16 mouse cellular contexts compared by ENCODE assay signal in the genomic region with DNA sequence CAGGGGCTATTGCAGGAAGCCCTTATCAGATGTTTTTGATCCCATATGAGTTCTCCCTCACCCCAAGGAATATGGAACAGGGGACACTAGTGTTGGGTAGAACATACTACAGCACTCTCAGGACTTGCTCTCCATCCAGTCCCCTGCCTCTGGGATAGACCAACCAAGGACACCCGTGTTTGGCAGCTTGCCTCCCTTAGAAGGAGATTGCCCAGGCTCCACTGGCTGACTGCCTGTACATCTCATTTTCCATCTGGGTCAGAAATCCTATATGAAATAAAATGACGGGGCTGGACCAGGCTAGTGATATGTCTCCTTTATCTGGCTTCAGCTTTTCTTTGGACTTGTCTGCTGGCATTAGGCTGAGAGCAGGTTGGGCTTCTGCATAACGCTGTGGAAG. TPM values are rescaled to one million over a fixed set of nuclear protein-coding genes. Genes with fewer than 3 reads are reported as not detected.
DNase-seq lines count a peak whose midpoint lies in the region; ATAC-seq and TF ChIP-seq lines count a peak whose summit lies in the region.
"Had no signal": no experiment of that assay in that cellular context is flagged by ENCODE, and none has a peak within 500 bp of the region (broad histone marks: within the 10 kb centered on the region; RNA-seq: fewer than 3 reads in every experiment).

No protein-coding gene starts in this region.

- H3K27me3 ChIP-seq in heart, postnatal 0 days (ENCODE audit: control insufficient read depth, insufficient read depth, low read length) = no peaks in the 10 kb centered on the region
- no peaks in the 10 kb centered on the region for H3K27me3 ChIP-seq in heart, embryonic 11.5 days (ENCODE audit: control insufficient read depth, insufficient read depth, low read length)
- H3K27me3 ChIP-seq: stomach, embryonic 15.5 days had no signal

- TF ChIP-seq POLR2A in cortical plate, adult 2 months (IDR thresholded peaks at IDR 0.05; ENCODE audit: extremely low read depth, insufficient read depth, low read length) = no peak

- WGBS in heart, postnatal 0 days = 33% methylated on average over 3 of the region's 3 CpGs
- 61% methylated on average over 3 of the region's 3 CpGs for WGBS in heart, embryonic 11.5 days (ENCODE audit: insufficient replicate concordance)

- no peak overlapping the region for H3K4me2 ChIP-seq in heart, postnatal 0 days (ENCODE audit: low read depth, low read length)
- no peak overlapping the region for H3K4me2 ChIP-seq in heart, embryonic 11.5 days
- H3K4me2 ChIP-seq: liver, embryonic 12.5 days; stomach, embryonic 15.5 days had no signal

- no peak for TF ChIP-seq CTCF in heart, postnatal 0 days (IDR thresholded peaks at IDR 0.05; ENCODE audit: low read depth)
- TF ChIP-seq CTCF in cortical plate, adult 2 months (IDR thresholded peaks at IDR 0.05; ENCODE audit: extremely low read depth, insufficient read depth, low read length) = no peak

- DNase-seq in heart, postnatal 0 days (ENCODE audit: low spot score) = peak; percentile 51
- peak; percentile 31 for DNase-seq in ovary, postnatal 36 days (ENCODE audit: low spot score)
- DNase-seq in ovary, adult 18-20 months (ENCODE audit: low spot score) = no peak
- DNase-seq in cerebellum, adult 18-20 months = peak; percentile 67 to 68
- no peak for DNase-seq in urinary bladder, adult 2 months (ENCODE audit: low spot score)
- DNase-seq in gastrocnemius, postnatal 14 days = no peak
- DNase-seq: lung, postnatal 14 days; thymus, postnatal 25 days had no signal

- H3K27ac ChIP-seq in heart, postnatal 0 days (ENCODE audit: low read depth) = no peak overlapping the region
- no peak overlapping the region for H3K27ac ChIP-seq in heart, embryonic 11.5 days (ENCODE audit: low read depth, low read length)
- peak overlapping the region; percentile 57 for H3K27ac ChIP-seq in cortical plate, adult 2 months (ENCODE audit: insufficient read depth, low read length)
- H3K27ac ChIP-seq: liver, embryonic 12.5 days; stomach, embryonic 15.5 days had no signal

- peaks cover 35% of the 10 kb centered on the region for H3K4me1 ChIP-seq in heart, postnatal 0 days (ENCODE audit: control insufficient read depth, insufficient read depth)
- peaks cover 17% of the 10 kb centered on the region for H3K4me1 ChIP-seq in heart, embryonic 11.5 days (ENCODE audit: control insufficient read depth, insufficient read depth, low read length)
- peaks cover 14% of the 10 kb centered on the region for H3K4me1 ChIP-seq in cortical plate, adult 2 months (ENCODE audit: control insufficient read depth, insufficient read depth, low read length)
- H3K4me1 ChIP-seq: liver, embryonic 12.5 days; stomach, embryonic 15.5 days had no signal

- no peak overlapping the region for H3K9ac ChIP-seq in heart, postnatal 0 days (replicated peaks; ENCODE audit: low read depth, low read length)
- no peak overlapping the region for H3K9ac ChIP-seq in heart, embryonic 11.5 days (ENCODE audit: low read depth, low read length)
- H3K9ac ChIP-seq: liver, embryonic 12.5 days; stomach, embryonic 15.5 days had no signal

- TF ChIP-seq EP300 in heart, postnatal 0 days (IDR thresholded peaks at IDR 0.05; ENCODE audit: low read depth) = no peak

- no peak overlapping the region for H3K4me3 ChIP-seq in heart, postnatal 0 days (ENCODE audit: low read depth, low read length)
- H3K4me3 ChIP-seq in heart, embryonic 11.5 days (ENCODE audit: low read depth, low read length) = no peak overlapping the region
- H3K4me3 ChIP-seq in cortical plate, adult 2 months (ENCODE audit: insufficient read depth, low read length) = no peak overlapping the region
- H3K4me3 ChIP-seq: liver, embryonic 12.5 days; myocyte; stomach, embryonic 15.5 days had no signal

- no peaks in the 10 kb centered on the region for H3K9me3 ChIP-seq in heart, postnatal 0 days (replicated peaks; ENCODE audit: control insufficient read depth, low read length)
- no peaks in the 10 kb centered on the region for H3K9me3 ChIP-seq in heart, embryonic 11.5 days (replicated peaks; ENCODE audit: control insufficient read depth, low read length)
- H3K9me3 ChIP-seq: liver, embryonic 12.5 days; midbrain, embryonic 10.5 days; stomach, embryonic 15.5 days had no signal

- no peaks in the 10 kb centered on the region for H3K36me3 ChIP-seq in heart, postnatal 0 days (replicated peaks; ENCODE audit: control insufficient read depth, insufficient read depth, low read length)
- no peaks in the 10 kb centered on the region for H3K36me3 ChIP-seq in heart, embryonic 11.5 days (ENCODE audit: control insufficient read depth, insufficient read depth, low read length)
- H3K36me3 ChIP-seq: liver, embryonic 12.5 days; midbrain, embryonic 10.5 days; stomach, embryonic 15.5 days had no signal

- intact Hi-C loops in gastrocnemius, postnatal 14 days (cut with DNase I; ENCODE audit: low total_unique reads) = no loop called here

- ATAC-seq in heart, postnatal 0 days (ENCODE audit: insufficient read depth, low read depth) = 0 out of 2 replicates have a peak, but pooled peaks have one; percentile 30
- no peak for ATAC-seq in heart, embryonic 11.5 days (replicated peaks; ENCODE audit: insufficient number of reproducible peaks, low FRiP score, low TSS enrichment)
- ATAC-seq: CD4-positive, CD25-positive, alpha-beta regulatory T cell, adult 4 months; intestine, postnatal 0 days; liver, embryonic 12.5 days had no signal

RNA-seq across cellular contexts. Expression of gene Adcy5, which starts 11.1 kb away (rescaled TPM):
- total RNA-seq in heart, postnatal 0 days (2014; rRNA removed; ENCODE audit: low replicate concordance) = 81.4 and 84.7 TPM in 2 replicates
- 9.6 and 11.3 TPM in 2 replicates for polyA plus RNA-seq in heart, postnatal 0 days (2015; fragmentation: Nextera tagmentation; extraction: Ambion mirVana)
- polyA plus RNA-seq in heart, embryonic 11.5 days (2014; fragmentation: Nextera tagmentation; extraction: Ambion mirVana) = 5.6 and 6.0 TPM in 2 replicates
- polyA plus RNA-seq in cortical plate, adult 2 months (2012; rRNA removed) = 52.6 and 93.4 TPM in 2 replicates
- 57.9 and 78.1 TPM in 2 replicates for polyA plus RNA-seq in urinary bladder, adult 2 months (2012; rRNA removed)
- total RNA-seq in gastrocnemius, postnatal 14 days (2021) = 1 to 10 TPM; 2.1 to 2.4 TPM
- polyA plus RNA-seq: myocyte had no signal

Comparison
In these comparisons a context has a peak if more than half of its experiments do, and no peak if none do; other contexts are left out.
1. DNase-seq: peak in heart, postnatal 0 days (single experiment), ovary, postnatal 36 days (single experiment) and cerebellum, adult 18-20 months (2 of 2); none in ovary, adult 18-20 months (single experiment), urinary bladder, adult 2 months (single experiment) and gastrocnemius, postnatal 14 days (single experiment).